Comparison of ENCODE assay signal across 12 mouse cellular contexts in the genomic region with DNA sequence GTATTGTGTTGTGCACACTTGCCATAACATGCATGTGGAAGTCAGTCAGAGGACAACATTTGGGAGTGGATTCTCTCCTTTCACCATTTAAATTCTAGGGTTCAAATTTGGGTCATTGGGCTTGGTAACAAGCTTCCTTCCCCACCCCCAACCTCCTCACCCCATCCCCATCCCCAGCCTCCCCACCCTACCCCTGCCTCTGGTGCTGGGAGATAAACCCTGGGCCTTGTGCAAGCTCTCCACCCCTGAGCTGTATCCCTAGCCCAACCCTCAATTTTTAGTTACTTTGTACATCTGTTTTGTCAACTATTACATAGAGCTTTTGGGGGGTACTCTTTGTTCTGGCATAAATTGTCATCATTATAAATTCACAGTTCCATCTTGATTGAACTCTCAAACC. TPM values are rescaled to one million over a fixed set of nuclear protein-coding genes. Genes with fewer than 3 reads are reported as not detected.
DNase-seq lines count a peak whose midpoint lies in the region; ATAC-seq and TF ChIP-seq lines count a peak whose summit lies in the region.
"Had no signal": no experiment of that assay in that cellular context is flagged by ENCODE, and none has a peak within 500 bp of the region (broad histone marks: within the 10 kb centered on the region; RNA-seq: fewer than 3 reads in every experiment).

No protein-coding gene starts in this region.

- TF ChIP-seq CTCF in intestine, postnatal 0 days (IDR thresholded peaks at IDR 0.05; ENCODE audit: low read depth), result no peak
- no peak for TF ChIP-seq CTCF in stomach, postnatal 0 days (IDR thresholded peaks at IDR 0.05; ENCODE audit: low read depth)

- H3K9ac ChIP-seq in intestine, embryonic 15.5 days, result no peak overlapping the region
- no peak overlapping the region for H3K9ac ChIP-seq in intestine, postnatal 0 days (ENCODE audit: low read depth, low read length)
- H3K9ac ChIP-seq in liver, embryonic 11.5 days (ENCODE audit: low read depth, low read length), result peak overlapping the region; percentile 63
- no peak overlapping the region for H3K9ac ChIP-seq in stomach, postnatal 0 days (ENCODE audit: low read length)
- H3K9ac ChIP-seq: embryonic facial prominence, embryonic 13.5 days; lung, embryonic 14.5 days had no signal

- H3K9me3 ChIP-seq in intestine, embryonic 15.5 days, result no peaks in the 10 kb centered on the region
- H3K9me3 ChIP-seq in intestine, postnatal 0 days (ENCODE audit: control insufficient read depth), result no peaks in the 10 kb centered on the region
- H3K9me3 ChIP-seq in liver, embryonic 11.5 days (ENCODE audit: control insufficient read depth, low read length), result no peaks in the 10 kb centered on the region
- H3K9me3 ChIP-seq in stomach, postnatal 0 days (ENCODE audit: control insufficient read depth, low read length), result no peaks in the 10 kb centered on the region
- H3K9me3 ChIP-seq: embryonic facial prominence, embryonic 13.5 days had no signal

- no peaks in the 10 kb centered on the region for H3K36me3 ChIP-seq in intestine, embryonic 15.5 days
- no peaks in the 10 kb centered on the region for H3K36me3 ChIP-seq in intestine, postnatal 0 days (ENCODE audit: control insufficient read depth, insufficient read depth)
- H3K36me3 ChIP-seq in liver, embryonic 11.5 days (ENCODE audit: control insufficient read depth, insufficient read depth, low read length), result no peaks in the 10 kb centered on the region; the same call in 1 of the 2 replicates
- no peaks in the 10 kb centered on the region; the same call in 1 of the 2 replicates for H3K36me3 ChIP-seq in stomach, postnatal 0 days (ENCODE audit: control insufficient read depth, insufficient read depth, low read length)

- no peak overlapping the region for H3K27ac ChIP-seq in intestine, embryonic 15.5 days
- no peak overlapping the region for H3K27ac ChIP-seq in intestine, postnatal 0 days (ENCODE audit: low read depth, low read length)
- peak overlapping the region; percentile 94 for H3K27ac ChIP-seq in liver, embryonic 11.5 days (ENCODE audit: low read depth, low read length)
- H3K27ac ChIP-seq in stomach, postnatal 0 days (replicated peaks), result 0 out of 2 replicates have a peak overlapping the region, but pooled peaks have one; percentile 31
- H3K27ac ChIP-seq: embryonic facial prominence, embryonic 13.5 days had no signal

- H3K4me2 ChIP-seq in intestine, embryonic 15.5 days (replicated peaks), result no peak overlapping the region
- no peak overlapping the region for H3K4me2 ChIP-seq in intestine, postnatal 0 days (replicated peaks; ENCODE audit: low read depth)
- H3K4me2 ChIP-seq in liver, embryonic 11.5 days, result peak overlapping the region; percentile 46
- H3K4me2 ChIP-seq in stomach, postnatal 0 days (replicated peaks; ENCODE audit: low read depth), result no peak overlapping the region
- H3K4me2 ChIP-seq: embryonic facial prominence, embryonic 13.5 days; lung, embryonic 14.5 days had no signal

- ATAC-seq in intestine, embryonic 15.5 days, result peak; percentile 56; the same call in 1 of the 2 replicates
- ATAC-seq in intestine, postnatal 0 days, result no peak
- ATAC-seq in liver, embryonic 11.5 days (replicated peaks; ENCODE audit: low FRiP score), result peak; percentile 99
- ATAC-seq in stomach, postnatal 0 days (ENCODE audit: low FRiP score, low TSS enrichment), result no peak
- ATAC-seq: activated CD4-positive, CD25-positive, alpha-beta regulatory T cell, adult 4 months had no signal

- TF ChIP-seq EP300 in stomach, postnatal 0 days (optimal IDR thresholded peaks at IDR 0.05), result no peak

- no peaks in the 10 kb centered on the region for H3K27me3 ChIP-seq in intestine, embryonic 15.5 days (replicated peaks)
- no peaks in the 10 kb centered on the region for H3K27me3 ChIP-seq in intestine, postnatal 0 days (replicated peaks; ENCODE audit: control insufficient read depth, insufficient read depth, low read length)
- no peaks in the 10 kb centered on the region for H3K27me3 ChIP-seq in liver, embryonic 11.5 days (replicated peaks; ENCODE audit: control insufficient read depth, insufficient read depth, low read length)
- no peaks in the 10 kb centered on the region for H3K27me3 ChIP-seq in stomach, postnatal 0 days (ENCODE audit: control insufficient read depth, insufficient read depth, low read length)
- H3K27me3 ChIP-seq: embryonic facial prominence, embryonic 13.5 days had no signal

- no peak overlapping the region for H3K4me3 ChIP-seq in intestine, embryonic 15.5 days (replicated peaks)
- no peak overlapping the region for H3K4me3 ChIP-seq in intestine, postnatal 0 days (ENCODE audit: low read depth, low read length)
- H3K4me3 ChIP-seq in liver, embryonic 11.5 days (ENCODE audit: low read depth, low read length), result no peak overlapping the region
- H3K4me3 ChIP-seq in stomach, postnatal 0 days (ENCODE audit: low read depth, low read length), result no peak overlapping the region
- H3K4me3 ChIP-seq: embryonic facial prominence, embryonic 13.5 days had no signal

- H3K4me1 ChIP-seq in intestine, embryonic 15.5 days (replicated peaks), result no peaks in the 10 kb centered on the region
- H3K4me1 ChIP-seq in intestine, postnatal 0 days (replicated peaks; ENCODE audit: control insufficient read depth, insufficient read depth, low read length), result no peaks in the 10 kb centered on the region
- peaks cover 19% of the 10 kb centered on the region for H3K4me1 ChIP-seq in liver, embryonic 11.5 days (replicated peaks; ENCODE audit: control insufficient read depth, insufficient read depth, low read length)
- H3K4me1 ChIP-seq in stomach, postnatal 0 days (replicated peaks; ENCODE audit: control insufficient read depth, insufficient read depth), result no peaks in the 10 kb centered on the region
- H3K4me1 ChIP-seq: embryonic facial prominence, embryonic 13.5 days had no signal

- DNase-seq in ZHBTc4 (ENCODE audit: low read depth, low spot score), result peak; percentile 10
- DNase-seq in liver, embryonic 11.5 days (ENCODE audit: low spot score), result no peak
- DNase-seq in stomach, postnatal 0 days (ENCODE audit: low spot score), result no peak
- DNase-seq in urinary bladder, postnatal 25 days (ENCODE audit: low spot score), result no peak
- DNase-seq in thymus, postnatal 36 days, result no peak
- DNase-seq: cerebellum, postnatal 14 days; kidney, postnatal 25 days; lung, embryonic 14.5 days had no signal

RNA-seq across cellular contexts. Expression of gene Eif2b3, which starts 36.9 kb away (rescaled TPM):
- 32.2 and 37.7 TPM in 2 replicates for polyA plus RNA-seq in intestine, embryonic 15.5 days (2015; fragmentation: Nextera tagmentation; extraction: Ambion mirVana)
- polyA plus RNA-seq in intestine, postnatal 0 days (2015; fragmentation: Nextera tagmentation; extraction: Ambion mirVana), result 16.1 TPM in 2 replicates
- polyA plus RNA-seq in liver, embryonic 11.5 days (2014; fragmentation: Nextera tagmentation; extraction: Ambion mirVana), result 69.9 and 80.4 TPM in 2 replicates
- 29.9 and 30.1 TPM in 2 replicates for polyA plus RNA-seq in stomach, postnatal 0 days (2015; fragmentation: Nextera tagmentation; extraction: Ambion mirVana)

RNA-seq across cellular contexts. Expression of gene Ptch2, which starts 39.8 kb away (rescaled TPM):
- polyA plus RNA-seq in intestine, embryonic 15.5 days (2015; fragmentation: Nextera tagmentation; extraction: Ambion mirVana), result 5.6 and 5.9 TPM in 2 replicates
- polyA plus RNA-seq in intestine, postnatal 0 days (2015; fragmentation: Nextera tagmentation; extraction: Ambion mirVana), result 1.3 and 1.4 TPM in 2 replicates
- 1.4 and 1.8 TPM in 2 replicates for polyA plus RNA-seq in liver, embryonic 11.5 days (2014; fragmentation: Nextera tagmentation; extraction: Ambion mirVana)
- polyA plus RNA-seq in stomach, postnatal 0 days (2015; fragmentation: Nextera tagmentation; extraction: Ambion mirVana), result 1.3 and 1.5 TPM in 2 replicates
- polyA plus RNA-seq: activated CD4-positive, CD25-positive, alpha-beta regulatory T cell, adult 4 months had no signal

Comparison
In these comparisons a context has a peak if more than half of its experiments do, and no peak if none do; other contexts are left out.
1. ATAC-seq: peak in intestine, embryonic 15.5 days (single experiment) and liver, embryonic 11.5 days (single experiment); none in intestine, postnatal 0 days (single experiment) and stomach, postnatal 0 days (single experiment).
2. H3K27ac ChIP-seq: peak in liver, embryonic 11.5 days (single experiment) and stomach, postnatal 0 days (single experiment); none in intestine, embryonic 15.5 days (single experiment) and intestine, postnatal 0 days (single experiment).